Mouse (Mus musculus) erythroid progenitor cell, adult 5-6 weeks (primary cell): ENCODE measurements around the gene Mrps10. TPM values are rescaled to one million over a fixed set of nuclear protein-coding genes. Genes with fewer than 3 reads are reported as not detected.

Source experiments
- ATAC-seq: replicated peaks from 2 replicates; pipeline ENCODE4 v1.8.0; 2016; ENCODE audit warnings: moderate number of reproducible peaks, mild to moderate bottlenecking, moderate TSS enrichment, inconsistent platforms; ENCODE audit not compliant: poor library complexity, low FRiP score, severe bottlenecking
- total RNA-seq, 2 experiments: library from RNA; stranded (forward) in 1 of 2; stranded (reverse) in 1 of 2; fragments of 150-400 nt in 1 of 2; fragments of 186-747, 209-891 nt in 1 of 2; gene quantifications; 2 replicates each; pipeline versions ENCODE4 v1.2.3 to v1.2.4; 2015 to 2017; ENCODE audit warnings: low replicate concordance in 2 of 2

Mrps10 gene
- total RNA-seq, 2 experiments from 2014 or later: 0.23 to 8.4 TPM

- no peak for ATAC-seq
Measured at GRCm38 (mm10) chr17:47428831-47429304, 60.2 kb downstream of the Mrps10 start.

GRCm38 (mm10) chr17:47430815-47431214 lies 62.1 kb downstream of the Mrps10 start:
- ATAC-seq: no peak

Other genes with a start within 250 kb of the Mrps10 start
- gene Guca1b, start 16.5 kb downstream of the Mrps10 start, total RNA-seq (2015; ENCODE audit: low replicate concordance): not detected in 2 replicates
- gene Guca1b, start 16.5 kb downstream of the Mrps10 start, total RNA-seq (2017; ENCODE audit: low replicate concordance): not detected in 2 replicates
- 2.5 TPM in 1 of 2 replicates, not detected in the other for gene Guca1a, start 31.7 kb downstream of the Mrps10 start, total RNA-seq (2015; ENCODE audit: low replicate concordance)
- gene Guca1a, start 31.7 kb downstream of the Mrps10 start, total RNA-seq (2017; ENCODE audit: low replicate concordance): not detected in 2 replicates
- gene AI661453, start 67.7 kb downstream of the Mrps10 start, total RNA-seq (2015; ENCODE audit: low replicate concordance): 1.4 TPM in 1 of 2 replicates, not detected in the other
- gene AI661453, start 67.7 kb downstream of the Mrps10 start, total RNA-seq (2017; ENCODE audit: low replicate concordance): not detected in 2 replicates
- gene 1700001C19Rik, start 68.5 kb downstream of the Mrps10 start, total RNA-seq (2015; ENCODE audit: low replicate concordance): not detected in 2 replicates
- not detected in 2 replicates for gene 1700001C19Rik, start 68.5 kb downstream of the Mrps10 start, total RNA-seq (2017; ENCODE audit: low replicate concordance)
- 35.6 and 71.4 TPM in 2 replicates for gene Taf8, start 133.4 kb downstream of the Mrps10 start, total RNA-seq (2015; ENCODE audit: low replicate concordance)
- gene Taf8, start 133.4 kb downstream of the Mrps10 start, total RNA-seq (2017; ENCODE audit: low replicate concordance): 54.4 and 71.9 TPM in 2 replicates
- gene Ccnd3, start 136.2 kb downstream of the Mrps10 start, total RNA-seq (2015; ENCODE audit: low replicate concordance): 360 and 366 TPM in 2 replicates
- 181 and 222 TPM in 2 replicates for gene Ccnd3, start 136.2 kb downstream of the Mrps10 start, total RNA-seq (2017; ENCODE audit: low replicate concordance)
- gene Bysl, start 242.6 kb downstream of the Mrps10 start, total RNA-seq (2015; ENCODE audit: low replicate concordance): 5.9 and 8.3 TPM in 2 replicates
- gene Bysl, start 242.6 kb downstream of the Mrps10 start, total RNA-seq (2017; ENCODE audit: low replicate concordance): 8.4 and 10.4 TPM in 2 replicates
- 28.1 and 37.8 TPM in 2 replicates for gene Med20, start 242.7 kb downstream of the Mrps10 start, total RNA-seq (2015; ENCODE audit: low replicate concordance)
- gene Med20, start 242.7 kb downstream of the Mrps10 start, total RNA-seq (2017; ENCODE audit: low replicate concordance): 36.5 and 63.2 TPM in 2 replicates
- gene Gm20517, start 242.7 kb downstream of the Mrps10 start, total RNA-seq (2015; ENCODE audit: low replicate concordance): 11.5 and 13.8 TPM in 2 replicates
- gene Gm20517, start 242.7 kb downstream of the Mrps10 start, total RNA-seq (2017; ENCODE audit: low replicate concordance): 9.5 and 18.9 TPM in 2 replicates